Mouse (Mus musculus): Measurements from ENCODE around the gene H2afv. TPM values are rescaled to one million over a fixed set of nuclear protein-coding genes. Genes with fewer than 3 reads are reported as not detected.
A peak's percentile ranks its signal among the peaks of the same experiment; 100 is the strongest.
"Not testable (repeated sequence)": the region's sequence is repeated elsewhere in the genome, so short reads cannot be mapped to it uniquely, and the experiment has no call there.

H2afv gene
- polyA plus RNA-seq, 1 experiment from 2014 or later, result 905 TPM

- Histone ChIP-seq H3K9me3 (ENCODE audit: control insufficient read depth, low read length) (no peaks in the 10 kb centered on the region), H3K9ac (ENCODE audit: low read length) (peak overlapping the region; percentile 97), H3K27me3 (ENCODE audit: control insufficient read depth, insufficient read depth, low read length) (no peaks in the 10 kb centered on the region), H3K36me3 (ENCODE audit: control insufficient read depth, insufficient read depth, low read length) (peaks cover 12% of the 10 kb centered on the region), H3K4me3 (ENCODE audit: low read depth, low read length) (peak overlapping the region; percentile 74), H3K4me1 (ENCODE audit: control insufficient read depth, insufficient read depth, low read length) (peaks cover 7% of the 10 kb centered on the region), H3K27ac (replicated peaks; ENCODE audit: low read depth, low read length) (peak overlapping the region; percentile 93), H3K4me2 (ENCODE audit: low read depth, severe bottlenecking) (peak overlapping the region; percentile 83)
- peak; percentile 81 for DNase-seq (ENCODE audit: low spot score)
- 2% methylated on average over 30 of the region's 30 CpGs for WGBS
- ATAC-seq (ENCODE audit: insufficient number of reproducible peaks, low FRiP score, low TSS enrichment, low read depth), result no peak; the same call in 1 of the 2 replicates
These were observed 27.7 kb downstream of the H2afv start for GRCm38 (mm10) chr11:6416405-6417034.

- Histone ChIP-seq H3K4me1 (ENCODE audit: control insufficient read depth, insufficient read depth, low read length) (peaks cover 7% of the 10 kb centered on the region), H3K36me3 (ENCODE audit: control insufficient read depth, insufficient read depth, low read length) (peaks cover 9% of the 10 kb centered on the region), H3K9me3 (ENCODE audit: control insufficient read depth, low read length) (no peaks in the 10 kb centered on the region), H3K27ac (replicated peaks; ENCODE audit: low read depth, low read length) (peak overlapping the region; percentile 93), H3K27me3 (ENCODE audit: control insufficient read depth, insufficient read depth, low read length) (no peaks in the 10 kb centered on the region), H3K4me2 (ENCODE audit: low read depth, severe bottlenecking) (peak overlapping the region; percentile 83), H3K4me3 (ENCODE audit: low read depth, low read length) (peak overlapping the region; percentile 74), H3K9ac (ENCODE audit: low read length) (peak overlapping the region; percentile 97)
- ATAC-seq (ENCODE audit: insufficient number of reproducible peaks, low FRiP score, low TSS enrichment, low read depth), result peak; percentile 96
- under 1% methylated on average over 65 of the region's 102 CpGs for WGBS
- DNase-seq (ENCODE audit: low spot score), result peak; percentile 100
These were observed 28.5 kb downstream of the H2afv start for GRCm38 (mm10) chr11:6415551-6416404.

- ATAC-seq (ENCODE audit: insufficient number of reproducible peaks, low FRiP score, low TSS enrichment, low read depth), result peak; percentile 63; the same call in 1 of the 2 replicates
These were observed 29.3 kb downstream of the H2afv start, which contains the start of gene Ppia for GRCm38 (mm10) chr11:6414751-6415550. Gene Ppia, plus strand, starts transcription at chr11:6415443.

GRCm38 (mm10) chr11:6413264-6413663 is 31.0 kb downstream of the H2afv start:
- WGBS, result 99% methylated on average over 11 of the region's 12 CpGs
- H3K27ac ChIP-seq (replicated peaks; ENCODE audit: low read depth, low read length), result no peak overlapping the region
- no peaks in the 10 kb centered on the region for H3K9me3 ChIP-seq (ENCODE audit: control insufficient read depth, low read length)
- DNase-seq (ENCODE audit: low spot score) (no peak), ATAC-seq (ENCODE audit: insufficient number of reproducible peaks, low FRiP score, low TSS enrichment, low read depth) (no peak)
- H3K4me2 ChIP-seq (ENCODE audit: low read depth, severe bottlenecking), result no peak overlapping the region
- no peaks in the 10 kb centered on the region for H3K27me3 ChIP-seq (ENCODE audit: control insufficient read depth, insufficient read depth, low read length)
- H3K4me1 ChIP-seq (ENCODE audit: control insufficient read depth, insufficient read depth, low read length), result peaks cover 7% of the 10 kb centered on the region
- peaks cover under 1% of the 10 kb centered on the region; the same call in 1 of the 2 replicates for H3K36me3 ChIP-seq (ENCODE audit: control insufficient read depth, insufficient read depth, low read length)
- H3K4me3 ChIP-seq (ENCODE audit: low read depth, low read length), result no peak overlapping the region
- no peak overlapping the region for H3K9ac ChIP-seq (ENCODE audit: low read length)

More at GRCm38 (mm10) chr11:6414751-6415550, 29.3 kb downstream of the H2afv start, which contains the start of gene Ppia:
- Histone ChIP-seq H3K4me2 (ENCODE audit: low read depth, severe bottlenecking) (peak within 1 kb of the TSS; percentile 83), H3K27me3 (ENCODE audit: control insufficient read depth, insufficient read depth, low read length) (no peaks in the 10 kb centered on the region), H3K9me3 (ENCODE audit: control insufficient read depth, low read length) (no peaks in the 10 kb centered on the region), H3K4me1 (ENCODE audit: control insufficient read depth, insufficient read depth, low read length) (peaks cover 7% of the 10 kb centered on the region), H3K9ac (ENCODE audit: low read length) (peak within 1 kb of the TSS; percentile 97), H3K27ac (replicated peaks; ENCODE audit: low read depth, low read length) (peak within 1 kb of the TSS; percentile 93), H3K36me3 (ENCODE audit: control insufficient read depth, insufficient read depth, low read length) (peaks cover 9% of the 10 kb centered on the region), H3K4me3 (ENCODE audit: low read depth, low read length) (peak within 1 kb of the TSS; percentile 74)
- 6% methylated on average over 21 of the region's 21 CpGs for WGBS
- peak; percentile 54 for DNase-seq (ENCODE audit: low spot score)

GRCm38 (mm10) chr11:6411684-6412083 is 32.6 kb downstream of the H2afv start:
- H3K9me3 ChIP-seq (ENCODE audit: control insufficient read depth, low read length), result no peaks in the 10 kb centered on the region
- DNase-seq (ENCODE audit: low spot score), result peak; percentile 89
- H3K27me3 ChIP-seq (ENCODE audit: control insufficient read depth, insufficient read depth, low read length), result no peaks in the 10 kb centered on the region
- peaks cover 5% of the 10 kb centered on the region for H3K4me1 ChIP-seq (ENCODE audit: control insufficient read depth, insufficient read depth, low read length)
- no peak overlapping the region for H3K27ac ChIP-seq (replicated peaks; ENCODE audit: low read depth, low read length)
- 6% methylated on average over 5 of the region's 5 CpGs for WGBS
- no peak overlapping the region for H3K9ac ChIP-seq (ENCODE audit: low read length)
- H3K4me3 ChIP-seq (ENCODE audit: low read depth, low read length), result no peak overlapping the region
- no peaks in the 10 kb centered on the region for H3K36me3 ChIP-seq (ENCODE audit: control insufficient read depth, insufficient read depth, low read length)
- no peak for ATAC-seq (ENCODE audit: insufficient number of reproducible peaks, low FRiP score, low TSS enrichment, low read depth)
- H3K4me2 ChIP-seq (ENCODE audit: low read depth, severe bottlenecking), result no peak overlapping the region

- 85% methylated on average over 5 of the region's 5 CpGs for WGBS
- H3K4me3 ChIP-seq (ENCODE audit: low read depth, low read length); H3K4me2 ChIP-seq (ENCODE audit: low read depth, severe bottlenecking); H3K27ac ChIP-seq (replicated peaks; ENCODE audit: low read depth, low read length); H3K27me3 ChIP-seq (ENCODE audit: control insufficient read depth, insufficient read depth, low read length); H3K36me3 ChIP-seq (ENCODE audit: control insufficient read depth, insufficient read depth, low read length); H3K9me3 ChIP-seq (ENCODE audit: control insufficient read depth, low read length); ATAC-seq (ENCODE audit: insufficient number of reproducible peaks, low FRiP score, low TSS enrichment, low read depth); H3K9ac ChIP-seq (ENCODE audit: low read length); DNase-seq (ENCODE audit: low spot score): not testable (repeated sequence)
- H3K4me1 ChIP-seq (ENCODE audit: control insufficient read depth, insufficient read depth, low read length), result peaks cover 15% of the 10 kb centered on the region
These were observed 33.5 kb downstream of the H2afv start for GRCm38 (mm10) chr11:6410755-6411154.

- Histone ChIP-seq H3K27me3 (ENCODE audit: control insufficient read depth, insufficient read depth, low read length) (no peaks in the 10 kb centered on the region), H3K9ac (ENCODE audit: low read length) (no peak overlapping the region), H3K9me3 (ENCODE audit: control insufficient read depth, low read length) (no peaks in the 10 kb centered on the region), H3K36me3 (ENCODE audit: control insufficient read depth, insufficient read depth, low read length) (peaks cover 2% of the 10 kb centered on the region), H3K4me3 (ENCODE audit: low read depth, low read length) (no peak overlapping the region), H3K4me1 (ENCODE audit: control insufficient read depth, insufficient read depth, low read length) (peaks cover 21% of the 10 kb centered on the region), H3K27ac (replicated peaks; ENCODE audit: low read depth, low read length) (no peak overlapping the region), H3K4me2 (ENCODE audit: low read depth, severe bottlenecking) (no peak overlapping the region)
- WGBS, result 41% methylated on average over 5 of the region's 5 CpGs
- DNase-seq (ENCODE audit: low spot score) (no peak), ATAC-seq (ENCODE audit: insufficient number of reproducible peaks, low FRiP score, low TSS enrichment, low read depth) (no peak)
These were observed 34.1 kb downstream of the H2afv start for GRCm38 (mm10) chr11:6410050-6410602.

Measured in limb, embryonic 11.5 days (tissue).